Mouse (Mus musculus): Measurements from ENCODE around the gene Adra1d. TPM values are rescaled to one million over a fixed set of nuclear protein-coding genes. Genes with fewer than 3 reads are reported as not detected.
A peak's percentile ranks its signal among the peaks of the same experiment; 100 is the strongest.

Adra1d gene
- not detected in 2 replicates for total RNA-seq (2014; fragmentation: Nextera tagmentation)
- not detected in 2 replicates for total RNA-seq (2017)

DNA sequence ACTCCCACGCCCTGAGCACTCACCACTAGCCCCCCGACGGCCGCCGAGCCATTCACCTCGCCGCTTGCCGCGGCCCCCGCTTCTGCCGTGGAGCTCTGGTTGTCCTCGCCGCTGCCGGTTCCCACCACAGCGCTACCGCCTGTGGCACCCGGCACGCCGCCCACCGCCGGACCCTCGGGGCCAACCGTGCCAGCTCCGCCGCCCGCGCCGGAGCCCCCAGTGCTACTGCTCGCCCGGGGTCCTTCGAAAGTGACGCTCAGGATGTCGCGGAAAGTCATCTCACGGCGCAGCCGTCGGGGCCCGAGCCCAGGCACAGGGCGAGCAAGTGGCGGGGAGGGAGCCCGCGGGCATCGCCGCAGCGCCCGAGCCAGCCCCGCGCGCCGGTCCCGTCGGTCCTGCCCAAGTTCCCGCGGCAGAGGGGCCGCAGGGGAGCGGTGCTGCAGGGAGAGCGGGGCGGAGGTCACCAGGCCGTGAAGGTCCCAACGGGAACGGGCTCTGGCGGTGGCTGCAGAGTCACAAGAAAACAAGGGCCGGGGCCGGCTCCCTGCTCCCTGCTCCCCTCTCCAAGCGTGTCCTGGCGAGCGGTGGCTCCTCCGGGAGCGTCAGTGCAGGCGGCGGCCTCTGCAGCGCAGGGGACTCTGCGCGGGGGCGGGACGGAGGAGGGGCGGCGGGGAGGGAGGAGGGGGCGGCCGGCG, at the start of gene Adra1d:
TSS of gene Adra1d (minus strand) at position 393 of the 695 bp plus-strand sequence.
- no peak for ATAC-seq (replicated peaks; ENCODE audit: poor library complexity, severe bottlenecking)

DNA sequence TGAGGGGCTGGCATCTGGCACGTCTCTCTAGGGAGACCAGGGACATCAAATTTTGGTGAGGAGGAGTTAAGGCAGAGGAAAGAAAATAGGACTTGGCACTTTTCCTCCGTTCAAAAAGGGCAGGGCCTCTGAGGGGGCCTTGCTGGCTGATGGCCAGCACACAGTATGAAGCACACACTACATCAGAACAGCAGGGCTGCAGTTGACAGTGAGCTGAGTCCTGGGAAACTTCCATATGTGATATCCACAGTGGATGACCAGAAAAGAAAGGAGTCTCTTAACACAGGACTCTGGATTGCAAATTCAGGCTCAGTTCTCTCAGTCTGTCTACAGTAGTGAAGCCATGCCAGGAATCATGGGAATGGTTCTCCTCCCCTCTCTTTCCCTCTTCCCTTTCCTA, 39.8 kb upstream of the Adra1d start:
- no peak for ATAC-seq (replicated peaks; ENCODE audit: poor library complexity, severe bottlenecking)

DNA sequence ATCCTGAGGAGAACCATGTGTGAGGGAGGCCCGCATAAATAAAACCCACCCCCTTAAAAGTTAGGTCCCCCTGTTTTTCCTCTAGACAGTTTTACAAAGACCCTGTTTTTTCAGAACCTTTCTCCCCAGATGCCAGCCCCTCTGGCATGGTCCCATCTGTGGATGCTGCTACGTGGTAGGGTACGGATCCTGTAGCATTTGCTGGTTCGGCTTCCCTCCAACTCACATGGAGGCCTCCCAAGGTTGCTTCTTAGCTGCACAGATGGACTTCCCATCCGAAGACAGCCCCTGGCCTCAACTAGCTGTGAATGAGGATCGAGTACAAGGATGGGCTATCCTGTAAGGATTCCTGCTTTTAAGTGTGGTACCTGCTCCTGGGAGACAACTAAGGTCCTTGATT, 32.8 kb upstream of the Adra1d start:
- ATAC-seq (replicated peaks; ENCODE audit: poor library complexity, severe bottlenecking) = no peak

DNA sequence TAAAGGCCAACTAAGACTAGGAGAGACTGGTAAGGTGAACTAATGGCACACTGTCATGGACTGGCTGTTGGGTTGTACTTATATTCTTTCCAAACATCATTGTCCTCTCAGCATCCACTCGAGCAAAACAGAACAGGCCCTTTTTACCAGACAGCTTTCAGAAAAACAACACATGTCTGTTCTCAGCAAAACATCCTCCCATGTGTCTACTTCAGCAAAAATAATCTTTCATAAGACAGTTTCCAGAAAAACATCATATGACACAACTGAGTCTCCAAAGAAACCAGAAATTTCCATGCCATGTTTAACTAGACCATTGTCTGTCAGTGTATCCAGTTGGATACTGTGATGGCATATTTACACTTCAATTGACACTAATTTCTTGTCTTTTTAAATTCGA, 25.4 kb upstream of the Adra1d start:
- ATAC-seq (replicated peaks; ENCODE audit: poor library complexity, severe bottlenecking) = no peak

DNA sequence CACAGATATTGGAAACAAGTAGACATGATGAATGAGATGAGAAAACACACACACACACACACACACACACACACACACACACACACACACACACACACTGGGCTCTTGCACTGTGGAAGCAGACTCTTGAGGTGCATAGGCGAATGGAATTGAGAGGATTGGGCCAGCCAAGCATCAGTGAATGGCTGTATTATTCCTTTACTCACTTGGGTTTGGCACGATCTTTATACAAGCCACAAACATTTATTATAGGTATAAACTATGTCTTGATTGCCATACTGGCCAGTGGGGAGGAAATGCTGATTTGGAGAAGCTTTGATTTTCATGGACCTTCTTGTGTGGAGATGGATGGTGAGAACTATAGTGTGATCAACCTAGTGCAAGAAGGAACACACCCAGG, 19.4 kb upstream of the Adra1d start:
- no peak for ATAC-seq (replicated peaks; ENCODE audit: poor library complexity, severe bottlenecking)

DNA sequence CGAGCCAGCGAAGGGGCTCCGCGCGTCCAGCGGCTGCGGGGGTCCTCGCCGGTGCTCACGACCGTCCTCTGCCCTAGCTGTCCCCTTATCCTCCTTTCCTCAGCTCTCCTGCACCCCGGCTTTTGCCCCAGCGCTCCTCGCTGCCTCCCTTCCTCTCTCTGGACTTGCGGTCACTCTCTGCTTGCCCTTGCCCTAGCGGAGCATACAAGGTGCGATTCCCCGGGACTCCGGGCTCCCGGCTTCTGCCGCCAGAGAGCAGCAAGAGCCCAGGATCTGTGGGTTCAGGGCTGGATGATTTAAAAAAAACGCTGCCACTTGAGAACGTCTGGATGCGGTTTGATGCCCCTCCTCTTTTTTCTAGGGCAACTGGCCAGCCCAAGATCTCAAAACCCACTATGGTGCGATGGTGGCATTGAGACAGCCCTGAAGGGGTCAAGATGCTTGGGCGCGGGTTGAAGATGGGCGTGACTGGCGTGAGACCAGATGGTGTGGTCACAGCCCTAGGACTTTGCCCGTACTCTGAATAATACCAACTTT, 571 bp upstream of the Adra1d start:
- peak; percentile 46 for ATAC-seq (replicated peaks; ENCODE audit: poor library complexity, severe bottlenecking)

DNA sequence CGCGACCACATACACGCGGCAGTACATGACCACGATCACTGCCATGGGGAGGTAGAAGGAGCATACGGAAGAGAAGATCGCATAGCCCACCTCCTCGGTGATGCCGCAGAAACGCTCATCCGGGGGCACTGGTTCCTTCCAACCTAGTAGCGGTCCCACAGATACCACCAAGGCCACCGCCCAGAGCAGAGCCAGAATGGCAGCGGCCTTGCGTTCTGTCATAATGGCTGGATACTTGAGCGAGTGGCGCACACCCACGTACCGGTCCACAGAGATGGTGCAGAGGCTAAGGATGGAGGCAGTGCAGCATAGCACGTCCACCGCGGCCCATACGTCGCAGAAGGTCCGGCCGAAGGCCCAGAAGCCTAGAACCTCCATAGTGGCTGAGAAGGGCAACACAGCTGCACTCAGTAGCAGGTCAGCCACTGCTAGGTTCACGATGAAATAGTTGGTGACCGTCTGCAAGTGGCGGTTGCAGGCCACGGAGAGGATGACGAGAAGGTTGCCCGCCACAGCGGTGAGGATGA, 676 bp downstream of the Adra1d start:
- peak; percentile 16 for ATAC-seq (replicated peaks; ENCODE audit: poor library complexity, severe bottlenecking)

DNA sequence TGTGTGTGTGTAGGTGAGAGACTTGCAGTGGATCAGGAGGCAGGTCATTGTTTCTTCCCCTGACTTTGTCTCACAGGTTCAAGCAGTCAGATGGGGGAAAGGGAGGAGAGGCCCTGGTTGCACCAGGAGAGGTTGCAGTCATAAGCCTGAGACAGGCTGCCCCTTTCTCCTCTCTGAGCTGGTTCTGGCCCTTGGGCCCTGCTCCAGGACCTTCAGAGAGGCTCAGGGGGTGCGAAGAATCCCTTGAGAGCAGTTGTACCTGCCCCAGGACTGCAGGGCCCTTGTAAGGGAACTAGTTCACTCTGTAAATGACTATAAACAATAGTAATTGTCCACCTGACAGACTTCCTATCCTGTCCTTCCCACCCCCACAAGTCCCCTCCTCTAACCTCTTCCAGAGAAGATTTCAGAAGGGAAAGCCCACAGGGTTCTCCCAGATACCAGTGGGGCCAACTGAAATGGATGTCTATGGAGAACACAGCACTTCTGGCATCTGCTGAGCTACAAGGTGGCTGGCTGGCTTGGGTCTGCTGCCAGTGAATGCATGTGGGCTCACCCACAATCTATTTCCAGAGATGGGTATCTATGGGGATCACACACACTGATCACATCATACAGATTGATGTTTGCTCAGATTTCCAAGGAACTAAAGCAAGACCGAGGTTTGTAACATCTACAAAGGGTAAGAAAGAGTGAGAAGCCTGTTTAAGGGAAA, 1.7 kb downstream of the Adra1d start:
- ATAC-seq (replicated peaks; ENCODE audit: poor library complexity, severe bottlenecking) = no peak

DNA sequence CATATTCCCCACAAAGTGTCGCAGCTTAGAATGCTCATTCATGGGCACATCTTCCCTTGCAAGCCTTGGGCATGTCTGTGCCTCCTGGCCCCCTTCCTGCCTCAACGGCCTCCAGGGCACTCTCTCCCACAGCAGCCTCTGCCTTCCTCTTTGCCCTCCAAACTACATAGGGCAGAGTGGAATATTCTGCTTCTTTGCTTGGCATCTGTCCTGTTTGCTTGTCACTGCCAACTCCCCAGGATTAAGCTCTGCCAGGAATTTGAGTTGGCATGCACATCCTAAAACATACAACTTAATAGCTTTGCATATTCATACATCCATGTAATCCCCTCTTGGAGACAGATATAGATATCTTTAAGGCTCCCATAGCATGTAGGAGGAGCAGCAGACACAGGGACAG, 4.2 kb downstream of the Adra1d start:
- no peak for ATAC-seq (replicated peaks; ENCODE audit: poor library complexity, severe bottlenecking)

DNA sequence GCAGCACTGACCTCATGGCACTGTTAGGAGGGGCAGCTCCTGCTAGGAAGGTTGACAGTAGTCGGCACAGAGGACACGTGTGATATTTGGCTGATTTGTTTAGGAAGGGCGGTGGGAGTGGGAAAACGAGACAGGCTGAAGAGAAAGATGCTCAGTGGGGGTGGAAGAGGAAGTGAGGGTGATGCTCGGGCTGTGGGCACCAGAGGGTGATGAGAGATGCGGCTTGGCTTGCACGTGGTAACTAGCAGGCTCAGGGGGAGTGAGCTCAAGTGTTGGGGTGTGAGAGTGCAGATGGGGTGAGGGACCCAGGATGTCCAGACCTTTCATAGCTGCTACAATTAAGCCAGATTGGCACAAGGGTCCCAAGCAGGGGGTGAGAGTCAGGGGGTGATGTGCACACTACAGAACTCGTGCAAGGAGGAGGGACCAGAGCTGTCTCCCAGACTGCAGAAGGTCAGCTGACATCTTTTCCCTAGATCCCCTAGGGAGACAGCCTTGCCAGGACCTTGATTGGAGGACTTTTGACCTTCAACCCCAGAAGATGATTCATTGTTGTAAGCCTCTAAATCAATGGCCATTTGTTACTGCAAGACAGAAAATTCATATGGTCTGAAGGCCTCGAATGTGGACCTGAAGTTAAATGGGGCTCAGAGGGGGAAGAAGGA, 9.2 kb downstream of the Adra1d start:
- ATAC-seq (replicated peaks; ENCODE audit: poor library complexity, severe bottlenecking) = peak; percentile 69

DNA sequence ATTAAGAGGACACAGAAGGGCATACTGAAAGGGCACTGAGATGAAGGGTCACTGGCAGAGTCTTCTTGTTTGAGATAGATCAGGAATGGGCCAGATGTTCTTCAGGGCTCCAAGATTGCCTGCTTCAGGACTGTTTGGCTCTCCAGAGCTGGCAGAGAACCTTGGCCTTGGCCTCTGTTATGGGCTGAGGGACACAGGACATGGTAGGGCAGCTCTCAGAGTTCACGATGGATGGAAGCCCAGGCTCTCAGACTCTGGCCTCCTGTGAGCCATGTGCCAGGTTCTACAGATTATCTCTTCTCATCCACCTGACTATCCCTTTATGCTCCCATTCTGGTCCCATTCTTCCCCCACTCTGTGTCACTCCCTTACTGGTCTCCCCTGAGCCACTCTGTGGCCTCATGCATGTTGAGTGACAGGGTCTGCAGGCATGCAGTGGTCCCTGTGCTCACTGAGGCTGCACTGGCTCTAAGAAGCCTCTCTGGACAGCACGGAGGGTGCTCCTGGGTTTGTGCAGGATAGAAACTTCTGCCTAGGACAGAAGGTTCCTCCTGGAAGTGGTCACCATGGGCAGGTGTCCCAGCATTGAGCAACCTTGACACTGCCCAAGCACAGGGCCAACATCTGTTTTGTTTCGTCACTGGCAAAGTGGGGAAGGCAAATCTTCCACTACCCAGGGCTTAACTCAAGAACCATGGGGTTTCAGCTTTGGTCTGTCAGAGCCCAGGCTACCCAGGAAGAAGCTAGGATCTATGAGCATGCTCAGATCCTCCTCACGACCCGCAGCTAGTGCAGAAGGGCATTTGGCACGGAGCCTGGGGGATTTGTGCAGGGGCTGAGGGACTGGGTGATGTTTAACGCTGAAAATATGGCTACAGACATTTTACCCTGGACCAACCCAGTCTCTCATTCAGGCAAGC, 10.1 kb downstream of the Adra1d start:
- peak; percentile 83 for ATAC-seq (replicated peaks; ENCODE audit: poor library complexity, severe bottlenecking)

DNA sequence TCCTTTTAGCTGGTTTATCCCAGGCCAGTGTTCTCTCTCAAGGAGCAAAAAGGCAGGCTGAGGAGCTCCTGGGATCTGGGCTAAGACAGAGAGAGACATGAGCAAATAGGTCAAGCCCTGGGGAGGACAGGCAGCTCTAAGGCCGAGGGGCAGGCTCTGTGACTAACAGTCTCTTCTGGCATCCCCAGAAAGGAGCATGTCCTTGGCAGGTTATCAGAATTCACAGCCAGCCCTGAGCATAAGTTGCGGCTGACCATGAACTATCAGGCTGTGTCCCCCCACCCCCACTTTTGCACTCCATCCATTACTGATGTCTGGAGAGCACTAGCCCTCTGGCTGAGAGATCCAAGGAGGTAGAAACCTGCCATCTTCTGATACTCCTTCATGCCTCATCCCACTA, 11.2 kb downstream of the Adra1d start:
- no peak for ATAC-seq (replicated peaks; ENCODE audit: poor library complexity, severe bottlenecking)

DNA sequence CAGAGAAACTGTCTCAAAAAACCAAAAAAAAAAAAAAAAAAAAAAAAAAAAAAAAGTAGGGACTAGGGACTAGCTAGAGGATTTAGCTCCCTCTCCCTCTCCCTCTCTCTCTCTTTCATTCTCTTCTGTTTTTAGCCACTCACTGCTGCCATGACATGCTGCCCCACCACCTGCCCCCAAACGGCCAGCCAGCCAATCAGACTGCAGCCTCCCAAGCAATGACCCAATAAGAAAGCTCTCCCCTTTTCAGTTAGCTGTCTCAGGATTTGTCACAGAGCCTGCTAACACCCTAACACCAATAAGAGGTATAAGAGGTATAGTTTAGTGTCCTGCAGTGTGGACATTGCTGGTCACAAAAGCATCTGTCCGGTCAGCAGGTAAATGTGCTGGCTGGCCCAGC, 11.6 kb downstream of the Adra1d start:
- no peak for ATAC-seq (replicated peaks; ENCODE audit: poor library complexity, severe bottlenecking)

DNA sequence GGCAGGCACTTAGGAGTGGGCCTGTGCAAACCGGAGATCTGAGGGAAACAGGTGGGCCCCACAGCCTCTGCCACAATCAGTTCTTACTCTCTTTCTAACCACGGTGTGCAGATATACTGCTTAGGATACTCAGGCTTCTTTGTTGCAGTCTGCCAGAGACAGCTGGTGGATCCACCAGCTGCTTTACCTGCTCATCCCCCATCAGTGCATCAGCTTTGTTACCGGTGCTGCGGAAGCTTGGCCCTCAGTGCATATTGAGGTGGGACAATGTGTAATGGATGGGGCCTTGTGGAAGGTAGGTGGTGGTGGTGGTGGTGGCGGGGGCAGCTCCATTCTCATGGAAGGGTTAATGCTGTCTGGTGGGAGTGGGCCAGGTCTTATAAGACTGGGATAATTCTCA, 13.0 kb downstream of the Adra1d start:
- no peak for ATAC-seq (replicated peaks; ENCODE audit: poor library complexity, severe bottlenecking)

DNA sequence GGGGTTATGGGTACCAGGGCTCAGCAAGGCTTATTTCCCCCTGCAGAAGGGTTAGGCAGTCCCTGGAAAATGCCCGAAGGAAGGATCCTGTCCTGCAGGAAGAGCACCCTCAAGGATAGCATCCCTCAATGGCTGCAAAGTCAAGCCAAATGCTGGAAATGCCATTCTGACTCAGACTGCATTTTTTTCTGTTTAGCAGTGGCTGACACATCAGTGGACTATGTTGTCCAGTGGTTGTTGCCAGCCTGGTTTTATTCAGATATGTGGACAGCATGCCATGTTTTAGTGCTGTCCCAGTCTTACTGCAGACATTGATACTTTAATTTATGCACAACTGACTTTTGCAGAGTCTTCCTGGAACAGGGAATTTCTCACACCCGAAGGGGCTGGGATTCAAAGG, 13.8 kb downstream of the Adra1d start:
- no peak for ATAC-seq (replicated peaks; ENCODE audit: poor library complexity, severe bottlenecking)

DNA sequence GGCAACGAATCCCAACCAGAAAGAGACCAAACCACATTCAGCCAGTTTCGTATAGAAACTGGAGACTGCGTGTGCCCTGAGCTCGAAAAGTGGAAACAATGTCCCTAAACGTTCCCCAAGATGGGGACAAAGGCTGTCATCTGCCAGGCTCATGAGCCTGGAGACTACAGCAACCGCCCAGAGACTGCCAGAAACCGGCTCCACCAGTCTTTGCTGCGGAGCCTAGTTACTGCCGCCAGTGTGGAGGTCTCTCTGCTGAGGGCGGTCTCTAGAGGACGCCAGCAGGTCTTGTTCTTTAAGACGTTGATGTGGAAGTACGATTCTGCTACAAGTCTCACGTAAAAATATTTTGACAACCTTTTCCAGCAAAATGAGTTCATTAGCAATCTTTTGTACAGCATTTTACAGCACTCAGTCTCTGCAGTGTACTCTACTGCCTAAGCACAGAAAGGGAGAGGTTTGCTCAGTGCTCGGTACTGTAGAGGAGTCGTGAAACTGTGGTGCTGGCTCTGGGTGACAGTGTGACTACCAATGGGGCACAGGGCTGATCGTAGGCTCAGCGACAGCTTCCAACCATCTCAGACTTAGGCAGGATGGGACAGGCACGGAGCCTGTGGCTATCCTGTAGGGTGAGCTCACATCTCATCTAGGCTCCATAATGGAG, 15.2 kb downstream of the Adra1d start:
- ATAC-seq (replicated peaks; ENCODE audit: poor library complexity, severe bottlenecking) = 0 out of 2 replicates have a peak, but pooled peaks have one; percentile 15

DNA sequence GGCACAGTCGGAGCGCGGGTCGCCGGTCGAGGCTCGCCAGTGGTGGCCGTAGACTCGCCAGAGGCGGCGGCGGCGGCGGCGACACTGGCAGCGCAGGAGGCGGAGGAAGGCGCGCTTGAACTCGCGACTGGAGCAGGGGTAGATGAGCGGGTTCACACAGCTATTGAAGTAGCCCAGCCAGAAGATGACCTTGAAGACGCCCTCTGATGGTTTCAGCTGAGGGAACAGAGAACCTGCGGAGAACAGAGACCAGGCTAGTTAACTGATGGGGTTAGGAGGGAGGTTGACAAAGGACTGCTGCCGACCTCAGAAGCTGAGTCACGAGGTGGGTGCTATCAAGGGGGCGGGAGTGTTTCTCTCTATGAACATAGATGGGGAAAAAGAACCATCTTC, 15.8 kb downstream of the Adra1d start:
- peak; percentile 10 for ATAC-seq (replicated peaks; ENCODE audit: poor library complexity, severe bottlenecking)

DNA sequence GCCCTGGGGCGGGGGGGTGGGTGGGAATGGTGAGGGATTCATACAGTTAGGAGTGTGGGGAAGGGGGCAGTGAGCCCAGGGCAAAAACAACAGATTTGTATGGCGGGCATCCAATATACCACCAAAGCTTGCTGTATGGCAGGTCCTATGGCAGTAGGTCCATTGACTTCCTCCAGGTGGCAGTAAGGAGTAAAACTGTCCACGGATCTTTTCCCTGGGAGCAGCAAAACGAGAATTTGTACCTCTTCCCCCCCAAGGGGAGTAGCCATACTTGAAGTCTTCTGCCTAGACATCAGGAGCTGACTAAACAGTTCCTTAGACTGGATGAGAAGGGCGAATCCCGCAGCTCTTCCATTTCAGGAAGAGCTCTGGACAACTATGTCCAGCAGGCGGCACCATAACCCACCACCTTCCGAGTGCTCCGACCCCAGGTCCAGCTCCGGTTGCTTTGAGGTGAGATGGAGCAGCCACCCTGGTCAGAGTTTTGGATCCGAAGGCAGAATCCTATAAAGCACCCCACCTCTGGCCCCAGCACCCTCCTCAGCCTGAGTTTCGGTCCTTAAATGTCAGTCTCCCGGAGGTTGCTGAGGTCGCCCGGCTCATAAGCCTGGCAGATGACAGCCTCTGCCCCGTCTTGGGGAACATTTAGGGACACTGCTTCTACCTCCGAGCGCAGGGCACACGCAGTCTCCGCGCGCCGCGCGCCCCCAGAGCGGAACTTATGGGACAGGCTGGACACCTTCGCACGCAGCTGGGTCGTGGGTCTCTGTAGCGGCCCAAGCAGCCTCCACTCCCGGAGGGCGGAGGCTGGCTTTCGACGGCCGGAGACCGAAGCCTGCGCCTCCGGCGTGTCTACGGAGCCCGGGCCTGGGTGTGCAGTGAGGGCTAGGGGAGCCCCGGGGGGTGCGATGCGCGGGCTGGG, 16.4 kb downstream of the Adra1d start:
- peak; percentile 70 for ATAC-seq (replicated peaks; ENCODE audit: poor library complexity, severe bottlenecking)
